Mouse (Mus musculus) forebrain, embryonic 11.5 days (tissue): Measurements from ENCODE around the gene Zfp335. TPM values are rescaled to one million over a fixed set of nuclear protein-coding genes. Genes with fewer than 3 reads are reported as not detected.
A peak's percentile ranks its signal among the peaks of the same experiment; 100 is the strongest.

Source experiments
- ATAC-seq: fragments of 200-750 bp; cut with Nextera tagmentation; replicated peaks from 2 replicates; pipeline ENCODE4 v1.8.0; 2017; ENCODE audit warnings: moderate TSS enrichment; ENCODE audit not compliant: low FRiP score
- DNase-seq: peaks from one replicate; pipeline ENCODE4 v3.0.0-alpha.2; 2017; ENCODE audit warnings: low spot score
- H3K27ac ChIP-seq: fragments of 300-500 bp; sonication (generic); 2 replicates; pipeline ENCODE4 v1.5.1; 2014; ENCODE audit warnings: low read depth, low read length
- H3K27me3 ChIP-seq: fragments of 300-500 bp; sonication (generic); 2 replicates; pipeline ENCODE4 v1.6.1; 2014; ENCODE audit warnings: mild to moderate bottlenecking, low read length, mixed read lengths; ENCODE audit not compliant: control insufficient read depth, insufficient read depth
- H3K36me3 ChIP-seq: fragments of 300-500 bp; sonication (generic); 2 replicates; pipeline ENCODE4 v1.6.1; 2014; ENCODE audit warnings: mild to moderate bottlenecking, low read length, moderate library complexity, mixed read lengths; ENCODE audit not compliant: control insufficient read depth, insufficient read depth
- H3K4me1 ChIP-seq: fragments of 300-500 bp; sonication (generic); replicated peaks from 2 replicates; pipeline ENCODE4 v1.6.1; 2014; ENCODE audit warnings: low read length, mixed read lengths; ENCODE audit not compliant: control insufficient read depth, insufficient read depth
- H3K4me2 ChIP-seq: fragments of 300-500 bp; sonication (generic); 2 replicates; pipeline ENCODE4 v1.6.1; 2014; ENCODE audit warnings: low read depth, mild to moderate bottlenecking, low read length, moderate library complexity, mixed read lengths; ENCODE audit not compliant: severe bottlenecking
- H3K4me3 ChIP-seq: fragments of 300-500 bp; sonication (generic); 2 replicates; pipeline ENCODE4 v1.5.1; 2014; ENCODE audit warnings: low read depth, low read length
- H3K9ac ChIP-seq: fragments of 300-500 bp; sonication (generic); 2 replicates; pipeline ENCODE4 v1.6.1; 2014; ENCODE audit warnings: low read length
- H3K9me3 ChIP-seq: fragments of 300-500 bp; sonication (generic); 2 replicates; pipeline ENCODE4 v1.6.1; 2016; ENCODE audit warnings: low read length, mixed read lengths; ENCODE audit not compliant: control insufficient read depth
- WGBS: fragments of 180-500 bp; shearing (Covaris S2); extraction: QIAGEN DNeasy Blood & Tissue Kit; methylation state at CpG from one replicate; pipeline ENCODE4 v1.1.7; 2014; 5-methylcytosine and 5-hydroxymethylcytosine counted together
- polyA plus RNA-seq: library from polyadenylated mRNA; unstranded; fragments of >200 nt; fragmentation: Nextera tagmentation; extraction: Ambion mirVana; gene quantifications from 2 replicates; pipeline ENCODE4 v1.2.1, GENCODE M21; 2014

Zfp335 gene
- polyA plus RNA-seq, 1 experiment from 2014 or later = 18.0 TPM

- no peaks in the 10 kb centered on the region for H3K9me3 ChIP-seq
- no peak overlapping the region for H3K27ac ChIP-seq
- no peak for ATAC-seq
- H3K4me3 ChIP-seq = no peak overlapping the region
- no peak overlapping the region for H3K9ac ChIP-seq
- H3K36me3 ChIP-seq = no peaks in the 10 kb centered on the region
- H3K27me3 ChIP-seq = peaks cover 58% of the 10 kb centered on the region
- peaks cover 6% of the 10 kb centered on the region for H3K4me1 ChIP-seq
- no peak for DNase-seq
- H3K4me2 ChIP-seq = no peak overlapping the region
- WGBS = 28% methylated on average over 13 of the region's 13 CpGs
Measured at GRCm38 (mm10) chr2:164950501-164950900, 38.9 kb upstream of the Zfp335 start.

GRCm38 (mm10) chr2:164948962-164949361 is 37.4 kb upstream of the Zfp335 start:
- Histone ChIP-seq H3K9ac (no peak overlapping the region), H3K4me2 (peak overlapping the region; percentile 16; the same call in 1 of the 2 replicates), H3K27ac (no peak overlapping the region), H3K4me3 (no peak overlapping the region), H3K36me3 (no peaks in the 10 kb centered on the region), H3K9me3 (no peaks in the 10 kb centered on the region), H3K27me3 (peaks cover 58% of the 10 kb centered on the region), H3K4me1 (peaks cover 6% of the 10 kb centered on the region)
- WGBS = 7% methylated on average over 25 of the region's 25 CpGs
- ATAC-seq = no peak
- DNase-seq = no peak

- no peak overlapping the region for H3K27ac ChIP-seq
- no peak for ATAC-seq
- no peak overlapping the region for H3K4me3 ChIP-seq
- no peaks in the 10 kb centered on the region for H3K9me3 ChIP-seq
- no peak overlapping the region for H3K4me2 ChIP-seq
- WGBS = 7% methylated on average over 4 of the region's 7 CpGs
- no peaks in the 10 kb centered on the region for H3K36me3 ChIP-seq
- DNase-seq = no peak
- H3K9ac ChIP-seq = no peak overlapping the region
- peaks cover 4% of the 10 kb centered on the region for H3K4me1 ChIP-seq
- H3K27me3 ChIP-seq = peaks cover 53% of the 10 kb centered on the region
Measured at GRCm38 (mm10) chr2:164947930-164948329, 36.4 kb upstream of the Zfp335 start.

GRCm38 (mm10) chr2:164947506-164947905 is 35.9 kb upstream of the Zfp335 start:
- Histone ChIP-seq H3K9me3 (no peaks in the 10 kb centered on the region), H3K4me1 (peaks cover 2% of the 10 kb centered on the region; the same call in 1 of the 2 replicates), H3K27me3 (peaks cover 49% of the 10 kb centered on the region), H3K9ac (no peak overlapping the region), H3K27ac (no peak overlapping the region), H3K4me2 (no peak overlapping the region), H3K4me3 (no peak overlapping the region), H3K36me3 (no peaks in the 10 kb centered on the region)
- no peak for ATAC-seq
- no peak for DNase-seq
- WGBS = 30% methylated on average over 4 of the region's 4 CpGs

GRCm38 (mm10) chr2:164942692-164943290 is 31.2 kb upstream of the Zfp335 start:
- Histone ChIP-seq H3K4me2 (no peak overlapping the region), H3K27ac (no peak overlapping the region)
- 14% methylated on average over 5 of the region's 5 CpGs for WGBS

GRCm38 (mm10) chr2:164940140-164940830 is 28.7 kb upstream of the Zfp335 start, which contains the start of gene Mmp9:
Gene Mmp9 (plus strand): TSS chr2:164940780.
- Histone ChIP-seq H3K9me3 (no peaks in the 10 kb centered on the region), H3K4me2 (no peak within 1 kb of the TSS), H3K9ac (no peak within 1 kb of the TSS), H3K4me3 (no peak within 1 kb of the TSS), H3K27ac (no peak within 1 kb of the TSS), H3K27me3 (peaks cover 17% of the 10 kb centered on the region; the same call in 1 of the 2 replicates), H3K36me3 (no peaks in the 10 kb centered on the region), H3K4me1 (peaks cover 14% of the 10 kb centered on the region; the same call in 1 of the 2 replicates)
- ATAC-seq (no peak), DNase-seq (no peak)
- WGBS = 21% methylated on average over 10 of the region's 10 CpGs

More at GRCm38 (mm10) chr2:164942692-164943290, 31.2 kb upstream of the Zfp335 start:
- DNase-seq (no peak), ATAC-seq (no peak)
- H3K4me1 ChIP-seq = peaks cover 14% of the 10 kb centered on the region; the same call in 1 of the 2 replicates
- peaks cover 20% of the 10 kb centered on the region for H3K27me3 ChIP-seq
- no peak overlapping the region for H3K4me3 ChIP-seq
- no peak overlapping the region for H3K9ac ChIP-seq
- H3K9me3 ChIP-seq = no peaks in the 10 kb centered on the region
- H3K36me3 ChIP-seq = no peaks in the 10 kb centered on the region

GRCm38 (mm10) chr2:164939106-164939505 is 27.5 kb upstream of the Zfp335 start:
- Histone ChIP-seq H3K4me3 (peak overlapping the region; percentile 27), H3K9ac (peak overlapping the region; percentile 50), H3K27ac (no peak overlapping the region), H3K4me2 (peak overlapping the region; percentile 45), H3K9me3 (no peaks in the 10 kb centered on the region), H3K36me3 (no peaks in the 10 kb centered on the region), H3K27me3 (peaks cover 18% of the 10 kb centered on the region; the same call in 1 of the 2 replicates), H3K4me1 (peaks cover 14% of the 10 kb centered on the region; the same call in 1 of the 2 replicates)
- ATAC-seq = peak; percentile 60; the same call in 1 of the 2 replicates
- 2% methylated on average over 11 of the region's 11 CpGs for WGBS
- no peak for DNase-seq

- peak; percentile 84 for ATAC-seq
- H3K27me3 ChIP-seq = peaks cover 18% of the 10 kb centered on the region; the same call in 1 of the 2 replicates
- no peaks in the 10 kb centered on the region for H3K36me3 ChIP-seq
Measured at GRCm38 (mm10) chr2:164938146-164939091, 26.9 kb upstream of the Zfp335 start.

More at GRCm38 (mm10) chr2:164938146-164939091, 26.9 kb upstream of the Zfp335 start:
- Histone ChIP-seq H3K9ac (peak overlapping the region; percentile 50), H3K9me3 (no peaks in the 10 kb centered on the region), H3K4me2 (peak overlapping the region; percentile 45), H3K4me1 (peaks cover 14% of the 10 kb centered on the region; the same call in 1 of the 2 replicates), H3K27ac (no peak overlapping the region), H3K4me3 (peak overlapping the region; percentile 27)
- 3% methylated on average over 39 of the region's 39 CpGs for WGBS
- DNase-seq = peak; percentile 77
